ENCODE assay signal across 22 mouse cellular contexts in the genomic region with DNA sequence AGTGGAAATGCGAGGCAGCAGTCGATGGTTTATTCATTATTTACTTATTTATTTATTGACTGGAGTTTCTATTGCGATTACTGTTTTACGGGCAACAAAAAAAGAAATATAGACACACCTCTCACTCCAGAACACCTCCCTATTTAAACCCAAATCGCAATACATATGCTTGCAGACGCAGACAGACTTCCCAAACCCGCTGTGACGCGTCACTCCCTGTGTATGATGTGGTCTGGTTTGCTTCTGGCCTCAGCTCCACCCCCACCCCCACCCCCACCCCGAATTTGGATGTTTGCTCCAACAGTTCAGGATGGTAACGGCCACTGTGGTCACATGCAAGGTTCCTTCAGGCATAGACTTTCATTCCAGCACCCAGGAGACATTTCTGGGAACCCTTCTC. TPM values are rescaled to one million over a fixed set of nuclear protein-coding genes. Genes with fewer than 3 reads are reported as not detected.
DNase-seq lines count a peak whose midpoint lies in the region; ATAC-seq and TF ChIP-seq lines count a peak whose summit lies in the region.
"Had no signal": no experiment of that assay in that cellular context is flagged by ENCODE, and none has a peak within 500 bp of the region (broad histone marks: within the 10 kb centered on the region; RNA-seq: fewer than 3 reads in every experiment).

No protein-coding gene starts in this region.

- no peaks in the 10 kb centered on the region for H3K9me3 ChIP-seq in forebrain, embryonic 12.5 days
- no peaks in the 10 kb centered on the region for H3K9me3 ChIP-seq in forebrain, embryonic 16.5 days (ENCODE audit: control insufficient read depth, low read length)
- no peaks in the 10 kb centered on the region for H3K9me3 ChIP-seq in neural tube, embryonic 13.5 days
- H3K9me3 ChIP-seq in liver, embryonic 12.5 days (replicated peaks) = no peaks in the 10 kb centered on the region
- no peaks in the 10 kb centered on the region for H3K9me3 ChIP-seq in stomach, postnatal 0 days (ENCODE audit: control insufficient read depth, low read length)
- H3K9me3 ChIP-seq: heart, embryonic 15.5 days; intestine, embryonic 15.5 days had no signal

- H3K27me3 ChIP-seq in forebrain, embryonic 12.5 days = peaks cover 10% of the 10 kb centered on the region
- H3K27me3 ChIP-seq in forebrain, embryonic 16.5 days (replicated peaks; ENCODE audit: control insufficient read depth, insufficient read depth, low read length) = no peaks in the 10 kb centered on the region
- 0 out of 2 replicates have a peak, but pooled peaks cover 2% of the 10 kb centered on the region for H3K27me3 ChIP-seq in neural tube, embryonic 13.5 days
- peaks cover 45% of the 10 kb centered on the region for H3K27me3 ChIP-seq in liver, embryonic 12.5 days (replicated peaks)
- H3K27me3 ChIP-seq in stomach, postnatal 0 days (ENCODE audit: control insufficient read depth, insufficient read depth, low read length) = no peaks in the 10 kb centered on the region
- H3K27me3 ChIP-seq: heart, embryonic 15.5 days; intestine, embryonic 15.5 days had no signal

- no peak for TF ChIP-seq CTCF in stomach, postnatal 0 days (IDR thresholded peaks at IDR 0.05; ENCODE audit: low read depth)

- H3K9ac ChIP-seq in forebrain, embryonic 12.5 days = no peak overlapping the region
- H3K9ac ChIP-seq in forebrain, embryonic 16.5 days (replicated peaks; ENCODE audit: low read depth, low read length) = no peak overlapping the region
- H3K9ac ChIP-seq in neural tube, embryonic 13.5 days = no peak overlapping the region
- H3K9ac ChIP-seq in liver, embryonic 12.5 days = no peak overlapping the region
- H3K9ac ChIP-seq in stomach, postnatal 0 days (ENCODE audit: low read length) = no peak overlapping the region
- H3K9ac ChIP-seq: heart, embryonic 15.5 days; intestine, embryonic 15.5 days; lung, embryonic 14.5 days had no signal

- 64% methylated on average over 11 of the region's 11 CpGs for WGBS in forebrain, embryonic 12.5 days
- 65% methylated on average over 11 of the region's 11 CpGs for WGBS in forebrain, embryonic 16.5 days
- 59% methylated on average over 11 of the region's 11 CpGs for WGBS in neural tube, embryonic 13.5 days
- WGBS in liver, embryonic 12.5 days (ENCODE audit: insufficient replicate concordance) = 48% methylated on average over 11 of the region's 11 CpGs
- WGBS in stomach, postnatal 0 days = 53% methylated on average over 11 of the region's 11 CpGs

- peaks cover 29% of the 10 kb centered on the region for H3K4me1 ChIP-seq in forebrain, embryonic 12.5 days
- H3K4me1 ChIP-seq in forebrain, embryonic 16.5 days (replicated peaks; ENCODE audit: control insufficient read depth, insufficient read depth, low read length) = peaks cover 9% of the 10 kb centered on the region
- H3K4me1 ChIP-seq in neural tube, embryonic 13.5 days (replicated peaks) = peaks cover 34% of the 10 kb centered on the region
- no peaks in the 10 kb centered on the region for H3K4me1 ChIP-seq in liver, embryonic 12.5 days
- no peaks in the 10 kb centered on the region for H3K4me1 ChIP-seq in stomach, postnatal 0 days (replicated peaks; ENCODE audit: control insufficient read depth, insufficient read depth)
- H3K4me1 ChIP-seq: intestine, embryonic 15.5 days had no signal

- no peak for TF ChIP-seq EP300 in stomach, postnatal 0 days (optimal IDR thresholded peaks at IDR 0.05)

- H3K4me3 ChIP-seq in forebrain, embryonic 12.5 days (replicated peaks) = no peak overlapping the region
- H3K4me3 ChIP-seq in forebrain, embryonic 16.5 days (replicated peaks; ENCODE audit: low read length) = no peak overlapping the region
- no peak overlapping the region for H3K4me3 ChIP-seq in neural tube, embryonic 13.5 days
- no peak overlapping the region for H3K4me3 ChIP-seq in liver, embryonic 12.5 days
- no peak overlapping the region for H3K4me3 ChIP-seq in stomach, postnatal 0 days (ENCODE audit: low read depth, low read length)
- H3K4me3 ChIP-seq: heart, adult 2 months; heart, embryonic 15.5 days; intestine, embryonic 15.5 days; left cerebral cortex, adult 2 months had no signal

- H3K4me2 ChIP-seq in forebrain, embryonic 12.5 days = no peak overlapping the region
- no peak overlapping the region for H3K4me2 ChIP-seq in forebrain, embryonic 16.5 days (ENCODE audit: low read length)
- H3K4me2 ChIP-seq in neural tube, embryonic 13.5 days = no peak overlapping the region
- no peak overlapping the region for H3K4me2 ChIP-seq in liver, embryonic 12.5 days
- no peak overlapping the region for H3K4me2 ChIP-seq in stomach, postnatal 0 days (replicated peaks; ENCODE audit: low read depth)
- H3K4me2 ChIP-seq: heart, embryonic 15.5 days; intestine, embryonic 15.5 days; lung, embryonic 14.5 days had no signal

- no peaks in the 10 kb centered on the region for H3K36me3 ChIP-seq in forebrain, embryonic 12.5 days (replicated peaks)
- H3K36me3 ChIP-seq in forebrain, embryonic 16.5 days (ENCODE audit: control insufficient read depth, insufficient read depth) = no peaks in the 10 kb centered on the region
- no peaks in the 10 kb centered on the region for H3K36me3 ChIP-seq in neural tube, embryonic 13.5 days
- no peaks in the 10 kb centered on the region for H3K36me3 ChIP-seq in liver, embryonic 12.5 days
- H3K36me3 ChIP-seq in stomach, postnatal 0 days (ENCODE audit: control insufficient read depth, insufficient read depth, low read length) = no peaks in the 10 kb centered on the region
- H3K36me3 ChIP-seq: heart, embryonic 15.5 days; intestine, embryonic 15.5 days had no signal

- DNase-seq in neural tube, embryonic 10.5 days (ENCODE audit: extremely low spot score, low spot score) = no peak
- DNase-seq in T-cell, adult 2 months (ENCODE audit: low spot score) = peak; percentile 37
- peak; percentile 73 for DNase-seq in naive thymus-derived CD4-positive, alpha-beta T cell, adult 2 months (ENCODE audit: low read depth)
- DNase-seq in stomach, postnatal 0 days (ENCODE audit: low spot score) = no peak
- DNase-seq: adrenal gland, postnatal 36 days; cerebellum, adult 18-20 months; cerebellum, postnatal 25 days; embryo, embryonic 11 days; gastrocnemius, postnatal 14 days; heart, adult 2 months; heart, postnatal 4 days; kidney, postnatal 36 days; left cerebral cortex, postnatal 4 days; lung, embryonic 14.5 days; lung, postnatal 36 days had no signal

- ATAC-seq in forebrain, embryonic 12.5 days (ENCODE audit: low FRiP score) = no peak
- no peak for ATAC-seq in forebrain, embryonic 16.5 days
- ATAC-seq in neural tube, embryonic 13.5 days (ENCODE audit: low read depth) = no peak
- no peak for ATAC-seq in liver, embryonic 12.5 days
- no peak for ATAC-seq in stomach, postnatal 0 days (ENCODE audit: low FRiP score, low TSS enrichment)
- ATAC-seq: intestine, embryonic 15.5 days had no signal

- 0 out of 2 replicates have a peak overlapping the region, but pooled peaks have one; percentile 37 for H3K27ac ChIP-seq in forebrain, embryonic 12.5 days
- H3K27ac ChIP-seq in forebrain, embryonic 16.5 days (ENCODE audit: low read length) = no peak overlapping the region
- peak overlapping the region; percentile 52; the same call in 1 of the 2 replicates for H3K27ac ChIP-seq in neural tube, embryonic 13.5 days (replicated peaks)
- H3K27ac ChIP-seq in liver, embryonic 12.5 days = no peak overlapping the region
- no peak overlapping the region for H3K27ac ChIP-seq in stomach, postnatal 0 days (replicated peaks)
- H3K27ac ChIP-seq: heart, adult 2 months; heart, embryonic 15.5 days; intestine, embryonic 15.5 days; left cerebral cortex, adult 2 months had no signal

RNA-seq across cellular contexts. Expression of gene Tnrc6c, which starts 15.3 kb away (rescaled TPM):
- polyA plus RNA-seq in forebrain, embryonic 12.5 days (2016; fragmentation: Nextera tagmentation; extraction: Ambion mirVana) = 23.7 and 25.0 TPM in 2 replicates
- 28.0 and 29.7 TPM in 2 replicates for polyA plus RNA-seq in forebrain, embryonic 16.5 days (2015; fragmentation: Nextera tagmentation; extraction: Ambion mirVana)
- polyA plus RNA-seq in neural tube, embryonic 13.5 days (2015; fragmentation: Nextera tagmentation; extraction: Ambion mirVana) = 24.9 and 26.5 TPM in 2 replicates
- 4.7 and 4.8 TPM in 2 replicates for polyA plus RNA-seq in liver, embryonic 12.5 days (2016; fragmentation: Nextera tagmentation; extraction: Ambion mirVana)
- 6.0 and 6.1 TPM in 2 replicates for polyA plus RNA-seq in stomach, postnatal 0 days (2015; fragmentation: Nextera tagmentation; extraction: Ambion mirVana)

Comparison
In these comparisons a context has a peak if more than half of its experiments do, and no peak if none do; other contexts are left out.
1. H3K27ac ChIP-seq: peak in forebrain, embryonic 12.5 days (single experiment) and neural tube, embryonic 13.5 days (single experiment); none in forebrain, embryonic 16.5 days (single experiment), liver, embryonic 12.5 days (single experiment) and stomach, postnatal 0 days (single experiment).
2. DNase-seq: peak in T-cell, adult 2 months (single experiment) and naive thymus-derived CD4-positive, alpha-beta T cell, adult 2 months (single experiment); none in neural tube, embryonic 10.5 days (single experiment) and stomach, postnatal 0 days (single experiment).